Mouse (Mus musculus): Measurements from ENCODE around the gene Prdm4.

The Prdm4 gene

DNA sequence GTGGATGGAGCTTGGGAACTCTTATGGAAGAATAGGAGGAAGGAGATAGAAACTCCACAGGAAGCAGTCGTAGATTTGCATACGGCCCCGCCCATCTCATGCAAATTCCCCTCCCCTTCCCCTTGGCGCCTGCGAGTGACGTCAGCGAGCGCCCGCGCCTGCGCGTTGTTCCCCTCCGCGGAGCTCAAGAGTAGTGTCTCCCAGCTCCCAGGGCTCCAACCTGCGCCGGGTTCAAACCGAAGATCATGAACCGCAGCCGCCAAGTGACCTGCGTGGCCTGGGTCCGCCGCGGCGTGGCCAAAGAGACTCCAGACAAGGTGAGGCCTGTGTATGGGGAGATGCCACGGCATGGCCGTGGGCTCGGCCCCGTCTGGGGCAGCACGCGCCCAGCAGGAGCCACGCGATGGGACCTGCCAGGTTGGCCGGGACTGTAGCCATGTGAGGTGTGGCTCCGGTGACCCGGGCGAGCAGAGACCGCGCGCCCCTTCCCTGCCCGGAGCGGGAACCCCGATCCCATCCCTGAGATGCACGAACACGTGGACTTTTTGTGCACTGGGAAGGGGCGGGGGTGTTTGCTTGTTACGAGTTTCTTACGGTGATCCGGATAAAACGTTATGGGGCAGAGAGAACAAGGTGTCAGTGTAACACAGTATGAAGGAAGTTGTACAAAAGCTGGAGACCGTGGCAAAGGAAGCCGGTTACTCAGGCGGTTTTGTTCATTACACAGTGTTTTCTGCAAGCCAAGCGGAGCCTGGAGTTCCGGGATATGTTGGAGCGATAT is 45.1 kb downstream of the Prdm4 start:
- WGBS: under 1% methylated on average over 55 of the region's 55 CpGs

DNA sequence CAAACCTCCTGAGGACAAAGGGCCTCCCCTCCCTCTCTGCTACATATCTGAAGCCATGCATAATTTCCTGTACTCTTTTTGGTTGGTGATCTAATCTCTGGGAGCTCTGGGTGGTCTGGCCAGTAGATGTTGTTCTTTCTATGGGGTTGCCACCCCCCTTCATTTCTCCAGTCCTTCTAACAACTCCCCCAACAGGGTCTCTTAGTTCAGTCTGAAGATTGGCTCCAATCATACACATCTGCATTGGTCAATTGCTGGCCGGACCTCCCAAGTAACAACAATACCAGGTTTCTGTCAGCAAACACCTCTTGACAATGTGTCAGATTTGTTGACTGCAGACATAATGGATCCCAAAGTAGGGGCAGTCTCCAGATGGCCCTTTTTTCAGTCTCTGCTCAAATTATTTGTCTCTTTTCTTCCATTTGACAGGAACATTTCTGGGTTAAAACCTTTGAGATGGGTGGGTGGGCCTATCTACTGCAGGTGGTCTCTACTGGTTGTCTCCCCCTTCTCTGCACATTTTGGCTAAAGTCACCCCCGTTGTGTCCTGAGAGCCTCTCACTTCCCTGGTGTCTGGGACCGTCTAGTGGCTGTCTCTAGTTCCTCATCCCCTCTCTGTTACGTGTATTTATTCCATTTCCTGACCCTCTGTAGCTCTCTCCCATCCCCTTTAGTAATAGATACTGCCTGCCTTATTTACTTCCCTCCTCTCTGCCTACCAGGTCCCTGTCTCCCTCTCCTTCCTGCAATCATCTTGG is 70.7 kb downstream of the Prdm4 start:
- WGBS: 84% methylated on average over 4 of the region's 4 CpGs

Data from cerebral cortex, adult 2 months (tissue).